13 mouse cellular contexts compared by ENCODE assay signal in the genomic region with DNA sequence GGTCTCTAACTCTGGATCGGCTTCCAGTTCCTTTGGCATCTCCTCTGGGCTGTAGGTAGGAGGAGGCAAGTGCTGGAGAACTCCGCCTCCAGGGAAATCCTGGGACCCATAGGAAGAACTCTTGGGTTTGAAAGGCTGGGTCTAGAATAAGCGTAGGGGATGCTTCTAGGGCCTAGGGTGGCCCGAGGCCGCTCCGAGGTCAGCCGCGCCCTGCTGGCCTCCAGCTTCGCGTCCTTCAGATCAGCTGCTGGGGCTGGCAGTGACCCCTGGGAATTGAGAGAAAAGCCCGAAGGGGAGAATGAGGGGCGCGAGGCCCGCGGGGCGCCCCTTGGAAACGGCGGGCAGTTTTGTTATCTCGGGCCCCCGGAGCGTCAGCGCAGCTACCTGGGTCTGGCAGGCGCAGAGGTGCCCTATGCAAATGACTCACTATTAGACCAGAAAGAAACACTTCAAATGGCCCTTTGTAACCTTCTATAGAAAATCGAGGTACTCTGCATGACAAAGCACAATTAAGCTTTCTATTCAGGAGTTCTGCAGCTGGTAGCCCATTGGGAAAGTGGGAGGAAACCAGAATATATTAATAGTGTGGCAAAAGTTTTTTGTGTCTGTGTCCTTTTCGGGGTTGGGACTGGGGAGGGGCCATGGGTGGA. TPM values are rescaled to one million over a fixed set of nuclear protein-coding genes. Genes with fewer than 3 reads are reported as not detected.
DNase-seq lines count a peak whose midpoint lies in the region; ATAC-seq lines count a peak whose summit lies in the region.
"Had no signal": no experiment of that assay in that cellular context is flagged by ENCODE, and none has a peak within 500 bp of the region (broad histone marks: within the 10 kb centered on the region; RNA-seq: fewer than 3 reads in every experiment).

No protein-coding gene starts in this region.

- peaks cover 92% of the 10 kb centered on the region for H3K27me3 ChIP-seq in heart, embryonic 10.5 days (ENCODE audit: insufficient read depth, poor library complexity, severe bottlenecking)
- H3K27me3 ChIP-seq in hindbrain, embryonic 10.5 days (ENCODE audit: insufficient read depth, poor library complexity, severe bottlenecking) = peaks cover 100% of the 10 kb centered on the region

- no peaks in the 10 kb centered on the region for H3K36me3 ChIP-seq in heart, embryonic 10.5 days
- no peaks in the 10 kb centered on the region for H3K36me3 ChIP-seq in hindbrain, embryonic 10.5 days
- H3K36me3 ChIP-seq: heart, embryonic 13.5 days had no signal

- H3K9me3 ChIP-seq in heart, embryonic 10.5 days = no peaks in the 10 kb centered on the region
- no peaks in the 10 kb centered on the region for H3K9me3 ChIP-seq in hindbrain, embryonic 10.5 days
- H3K9me3 ChIP-seq: heart, embryonic 13.5 days had no signal

- ATAC-seq in megakaryocyte progenitor cell, adult 5-6 weeks (replicated peaks; ENCODE audit: poor library complexity) = no peak

- H3K4me1 ChIP-seq in heart, embryonic 10.5 days = peaks cover 14% of the 10 kb centered on the region
- H3K4me1 ChIP-seq in hindbrain, embryonic 10.5 days (replicated peaks) = peaks cover 36% of the 10 kb centered on the region

- 0% methylated on average over 25 of the region's 25 CpGs for WGBS in heart, embryonic 10.5 days
- WGBS in hindbrain, embryonic 10.5 days = under 1% methylated on average over 25 of the region's 25 CpGs

- 0 out of 2 replicates have a peak overlapping the region, but pooled peaks have one; percentile 13 for H3K4me3 ChIP-seq in heart, embryonic 10.5 days
- H3K4me3 ChIP-seq in hindbrain, embryonic 10.5 days = peak overlapping the region; percentile 36

- no peak for DNase-seq in heart, embryonic 10.5 days (ENCODE audit: low spot score)
- no peak for DNase-seq in heart, postnatal 4 days
- DNase-seq in embryo, embryonic 10.5 days (ENCODE audit: low spot score) = peak; percentile 51
- DNase-seq in hindbrain, embryonic 10.5 days (ENCODE audit: low spot score) = peak; percentile 44
- peak; percentile 55 for DNase-seq in neural tube, embryonic 10.5 days (ENCODE audit: extremely low spot score, low spot score)
- DNase-seq in gastrocnemius, postnatal 4 days (ENCODE audit: low spot score in 2 of 2) = no peak
- DNase-seq in cerebellum, postnatal 4 days (ENCODE audit: low spot score in 2 of 2) = no peak
- DNase-seq: kidney, adult 11 months; lung, postnatal 14 days; thymus, postnatal 36 days had no signal

- no peak overlapping the region for H3K27ac ChIP-seq in heart, embryonic 10.5 days
- H3K27ac ChIP-seq in hindbrain, embryonic 10.5 days = no peak overlapping the region
- H3K27ac ChIP-seq: heart, embryonic 13.5 days had no signal

RNA-seq across cellular contexts. Expression of a gene that starts 9.6 kb away (rescaled TPM):
- polyA plus RNA-seq in heart, embryonic 10.5 days (2016; fragmentation: Nextera tagmentation; extraction: Ambion mirVana) = not detected in 2 replicates
- not detected for total RNA-seq in heart, postnatal 4 days (2021)
- polyA plus RNA-seq in hindbrain, embryonic 10.5 days (2016; fragmentation: Nextera tagmentation; extraction: Ambion mirVana) = 0.67 and 5.9 TPM in 2 replicates
- total RNA-seq in gastrocnemius, postnatal 4 days (2021) = not detected
- total RNA-seq in megakaryocyte progenitor cell, adult 5-6 weeks (2015) = not detected in 2 replicates
- not detected in 2 replicates for total RNA-seq in megakaryocyte progenitor cell, adult 5-6 weeks (2017)
- total RNA-seq: liver, adult 2 months had no signal
- polyA plus RNA-seq: heart, embryonic 13.5 days; liver, adult 2 months had no signal

RNA-seq across cellular contexts. Expression of a gene that starts 40.4 kb away (rescaled TPM):
- polyA plus RNA-seq in heart, embryonic 10.5 days (2016; fragmentation: Nextera tagmentation; extraction: Ambion mirVana) = 24.5 and 37.8 TPM in 2 replicates
- 10 to 100 TPM; 29.3 to 29.6 TPM for total RNA-seq in heart, postnatal 4 days (2021)
- 33.3 and 38.7 TPM in 2 replicates for polyA plus RNA-seq in hindbrain, embryonic 10.5 days (2016; fragmentation: Nextera tagmentation; extraction: Ambion mirVana)
- total RNA-seq in gastrocnemius, postnatal 4 days (2021) = 10 to 100 TPM; 29.2 to 31.2 TPM
- 49.1 and 57.3 TPM in 2 replicates for total RNA-seq in megakaryocyte progenitor cell, adult 5-6 weeks (2015)
- total RNA-seq in megakaryocyte progenitor cell, adult 5-6 weeks (2017) = 33.8 and 34.5 TPM in 2 replicates

Comparison
In these comparisons a context has a peak if more than half of its experiments do, and no peak if none do; other contexts are left out.
1. DNase-seq: peak in embryo, embryonic 10.5 days (single experiment), hindbrain, embryonic 10.5 days (single experiment) and neural tube, embryonic 10.5 days (single experiment); none in heart, embryonic 10.5 days (single experiment), heart, postnatal 4 days (single experiment), gastrocnemius, postnatal 4 days (0 of 2) and cerebellum, postnatal 4 days (0 of 2).